Mouse (Mus musculus) liver, embryonic 14.5 days (tissue): ENCODE results near the gene Zdhhc22.

Experiments used
- CTCF ChIP-seq: IDR thresholded peaks from 2 replicates; pipeline ENCODE4 v1.5.1; 2016; ENCODE audit warnings: antibody characterized with exemption, low read depth, control low read depth
- EP300 ChIP-seq: IDR thresholded peaks from 2 replicates; pipeline ENCODE4 v1.6.1; 2016; ENCODE audit warnings: antibody characterized with exemption, low read depth

DNA sequence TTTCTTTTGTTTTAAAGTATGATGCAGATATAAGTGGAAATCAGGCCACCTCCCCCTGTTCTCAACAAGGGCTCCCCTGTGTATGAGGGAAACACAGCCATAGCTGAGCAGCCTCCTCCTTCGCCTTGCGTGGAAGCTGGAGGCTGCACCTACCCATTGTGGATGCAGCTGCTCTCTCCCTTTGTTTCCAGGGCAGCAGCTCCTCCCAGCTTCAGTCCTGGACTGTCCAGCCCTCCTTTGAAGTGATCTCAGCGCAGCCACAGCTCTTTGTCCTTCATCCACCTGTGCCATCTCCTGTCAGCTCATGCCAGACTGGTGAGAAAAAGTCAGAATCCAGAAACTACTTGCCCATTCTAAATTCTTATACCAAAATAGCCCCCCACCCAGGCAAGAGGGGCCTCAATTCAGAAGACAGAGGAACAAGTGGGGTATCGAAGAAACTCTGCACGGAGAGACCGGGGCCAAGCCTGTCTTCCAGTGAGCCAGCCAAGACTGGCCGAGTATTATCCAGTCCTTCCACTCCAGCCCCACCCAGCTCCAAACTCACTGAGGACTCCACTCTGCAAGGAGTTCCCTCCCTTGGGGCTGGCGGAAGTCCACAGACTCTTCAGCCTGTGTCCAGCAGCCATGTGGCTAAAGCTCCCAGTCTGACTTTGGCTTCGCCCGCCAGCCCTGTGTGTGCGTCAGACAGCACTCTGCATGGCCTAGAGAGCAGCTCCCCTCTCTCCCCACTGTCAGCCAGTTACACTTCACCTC, 28.5 kb downstream of the Zdhhc22 start:
- no peak for TF ChIP-seq EP300
- TF ChIP-seq CTCF: no peak
